Mouse (Mus musculus) gastrocnemius, adult 8-10 months (tissue): Measurements from ENCODE around the gene Gm10718. TPM values are rescaled to one million over a fixed set of nuclear protein-coding genes. Genes with fewer than 3 reads are reported as not detected.
"Not testable (repeated sequence)": the region's sequence is repeated elsewhere in the genome, so short reads cannot be mapped to it uniquely, and the experiment has no call there.

Source experiments
- DNase-seq, 2 experiments: peaks; one replicate each; pipeline ENCODE4 v3.0.0; 2022; ENCODE audit warnings: low spot score in 2 of 2
- total RNA-seq, 4 experiments: library from RNA; stranded (reverse); gene quantifications; 2 replicates each; pipeline ENCODE4 v1.2.4; 2022

Gm10718 gene
- total RNA-seq: under 1 TPM in 1 of 4 experiments, not detected in 3; 0.62 TPM

DNA sequence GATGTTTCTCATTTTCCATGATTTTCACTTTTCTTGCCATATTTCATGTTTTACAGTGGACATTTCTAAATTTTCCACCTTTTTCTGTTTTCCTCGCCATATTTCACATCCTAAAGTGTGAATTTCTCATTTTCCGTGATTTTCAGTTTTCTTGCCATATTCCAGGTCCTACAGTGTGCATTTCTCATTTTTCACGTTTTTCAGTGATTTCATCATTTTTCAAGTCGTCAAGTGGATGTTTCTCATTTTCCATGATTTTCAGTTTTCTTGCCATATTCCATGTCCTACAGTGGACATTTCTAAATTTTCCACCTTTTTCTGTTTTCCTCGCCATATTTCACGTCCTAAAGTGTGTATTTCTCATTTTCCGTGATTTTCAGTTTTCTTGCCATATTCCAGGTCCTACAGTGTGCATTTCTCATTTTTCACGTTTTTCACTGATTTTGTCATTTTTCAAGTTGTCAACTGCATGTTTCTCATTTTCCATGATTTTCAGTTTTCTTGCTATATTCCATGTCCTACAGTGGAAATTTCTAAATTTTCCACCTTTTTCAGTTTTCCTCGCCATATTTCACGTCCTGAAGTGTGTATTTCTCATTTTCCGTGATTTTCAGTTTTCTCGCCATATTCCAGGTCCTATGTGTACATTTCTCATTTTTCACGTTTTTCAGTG lies at the start of gene Gm10718:
Gene Gm10718 (plus strand): TSS at position 236 of the 673 bp plus-strand sequence.
- peak; percentile 57 to 67 for DNase-seq

- peak; percentile 16 to 31 for DNase-seq
These were observed 22.8 kb upstream of the Gm10718 start, which contains the start of gene Gm10722 for GRCm38 (mm10) chr9:3000445-3000972. TSS of gene Gm10722 (plus strand) at chr9:3000922.

DNA sequence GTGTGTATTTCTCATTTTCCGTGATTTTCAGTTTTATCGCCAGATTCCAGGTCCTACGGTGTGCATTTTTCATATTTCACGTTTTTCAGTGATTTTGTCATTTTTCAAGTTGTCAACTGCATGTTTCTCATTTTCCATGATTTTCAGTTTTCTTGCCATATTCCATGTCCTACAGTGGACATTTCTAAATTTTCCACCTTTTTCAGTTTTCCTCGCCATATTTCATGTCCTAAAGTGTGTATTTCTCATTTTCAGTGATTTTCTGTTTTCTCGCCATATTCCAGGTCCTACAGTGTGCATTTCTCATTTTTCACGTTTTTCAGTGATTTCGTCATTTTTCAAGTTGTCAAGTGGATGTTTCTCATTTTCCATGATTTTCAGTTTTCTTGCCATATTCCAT lies 22.3 kb upstream of the Gm10718 start:
- peak; percentile 55 to 71 for DNase-seq

DNA sequence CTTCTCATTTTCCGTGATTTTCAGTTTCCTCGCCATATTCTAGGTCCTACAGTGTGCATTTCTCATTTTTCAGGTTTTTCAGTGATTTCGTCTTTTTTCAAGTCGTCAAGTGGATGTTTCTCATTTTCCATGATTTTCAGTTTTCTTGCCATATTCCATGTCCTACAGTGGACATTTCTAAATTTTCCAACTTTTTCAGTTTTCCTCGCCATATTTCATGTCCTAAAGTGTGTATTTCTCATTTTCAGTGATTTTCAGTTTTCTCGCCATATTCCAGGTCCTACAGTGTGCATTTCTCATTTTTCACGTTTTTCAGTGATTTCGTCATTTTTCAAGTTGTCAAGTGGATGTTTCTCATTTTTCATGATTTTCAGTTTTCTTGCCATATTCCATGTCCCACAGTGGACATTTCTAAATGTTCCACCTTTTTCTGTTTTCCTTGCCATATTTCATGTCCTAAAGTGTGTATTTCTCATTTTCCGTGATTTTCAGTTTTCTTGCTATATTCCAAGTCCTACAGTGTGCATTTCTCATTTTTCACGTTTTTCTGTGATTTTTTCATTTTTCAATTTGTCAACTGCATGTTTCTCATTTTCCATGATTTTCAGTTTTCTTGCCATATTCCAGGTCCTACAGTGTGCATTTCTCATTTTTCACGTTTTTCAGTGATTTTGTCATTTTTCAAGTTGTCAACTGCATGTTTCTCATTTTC lies 21.2 kb upstream of the Gm10718 start:
- peak; percentile 100 for DNase-seq

DNA sequence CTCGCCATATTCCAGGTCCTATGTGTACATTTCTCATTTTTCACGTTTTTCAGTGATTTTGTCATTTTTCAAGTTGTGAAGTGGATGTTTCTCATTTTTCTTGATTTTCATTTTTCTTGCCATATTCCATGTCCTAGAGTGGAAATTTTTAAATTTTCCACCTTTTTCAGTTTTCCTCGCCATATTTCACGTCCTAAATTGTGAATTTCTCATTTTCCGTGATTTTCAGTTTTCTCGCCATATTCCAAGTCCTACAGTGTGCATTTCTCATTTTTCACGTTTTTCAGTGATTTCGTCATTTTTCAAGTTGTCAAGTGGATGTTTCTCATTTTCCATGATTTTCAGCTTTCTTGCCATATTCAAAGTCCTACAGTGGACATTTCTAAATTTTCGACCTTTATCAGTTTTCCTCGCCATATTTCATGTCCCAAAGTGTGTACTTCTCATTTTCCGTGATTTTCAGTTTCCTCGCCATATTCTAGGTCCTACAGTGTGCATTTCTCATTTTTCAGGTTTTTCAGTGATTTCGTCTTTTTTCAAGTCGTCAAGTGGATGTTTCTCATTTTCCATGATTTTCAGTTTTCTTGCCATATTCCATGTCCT lies 20.5 kb upstream of the Gm10718 start, which contains the start of gene Gm11168:
Gene Gm11168 (plus strand): TSS at position 553 of the 603 bp plus-strand sequence.
- not testable (repeated sequence) for DNase-seq

DNA sequence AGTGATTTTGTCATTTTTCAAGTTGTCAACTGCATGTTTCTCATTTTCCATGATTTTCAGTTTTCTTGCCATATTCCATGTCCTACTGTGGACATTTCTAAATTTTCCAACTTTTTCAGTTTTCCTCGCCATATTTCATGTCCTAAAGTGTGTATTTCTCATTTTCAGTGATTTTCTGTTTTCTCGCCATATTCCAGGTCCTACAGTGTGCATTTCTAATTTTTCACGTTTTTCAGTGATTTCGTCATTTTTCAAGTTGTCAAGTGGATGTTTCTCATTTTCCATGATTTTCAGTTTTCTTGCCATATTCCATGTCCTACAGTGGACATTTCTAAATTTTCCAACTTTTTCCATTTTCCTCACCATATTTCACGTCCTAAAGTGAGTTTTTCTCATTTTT lies 17.2 kb upstream of the Gm10718 start:
- not testable (repeated sequence) for DNase-seq

DNA sequence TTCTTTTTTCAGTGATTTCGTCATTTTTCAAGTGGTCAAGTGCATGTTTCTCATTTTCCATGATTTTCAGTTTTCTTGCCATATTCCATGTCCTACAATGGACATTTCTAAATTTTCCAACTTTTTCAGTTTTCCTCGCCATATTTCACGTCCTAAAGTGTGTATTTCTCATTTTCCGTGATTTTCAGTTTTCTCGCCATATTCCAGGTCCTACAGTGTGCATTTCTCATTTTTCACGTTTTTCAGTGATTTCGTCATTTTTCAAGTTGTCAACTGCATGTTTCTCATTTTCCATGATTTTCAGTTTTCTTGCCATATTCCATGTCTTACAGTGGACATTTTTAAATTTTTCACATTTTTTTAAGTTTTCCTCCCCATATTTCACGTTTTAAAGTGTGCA lies 16.7 kb upstream of the Gm10718 start:
- peak; percentile 100 for DNase-seq

GRCm38 (mm10) chr9:3007272-3007671 lies 16.1 kb upstream of the Gm10718 start:
- DNase-seq: not testable (repeated sequence)

- DNase-seq: not testable (repeated sequence)
These were observed 14.0 kb upstream of the Gm10718 start for GRCm38 (mm10) chr9:3009331-3009730.

DNA sequence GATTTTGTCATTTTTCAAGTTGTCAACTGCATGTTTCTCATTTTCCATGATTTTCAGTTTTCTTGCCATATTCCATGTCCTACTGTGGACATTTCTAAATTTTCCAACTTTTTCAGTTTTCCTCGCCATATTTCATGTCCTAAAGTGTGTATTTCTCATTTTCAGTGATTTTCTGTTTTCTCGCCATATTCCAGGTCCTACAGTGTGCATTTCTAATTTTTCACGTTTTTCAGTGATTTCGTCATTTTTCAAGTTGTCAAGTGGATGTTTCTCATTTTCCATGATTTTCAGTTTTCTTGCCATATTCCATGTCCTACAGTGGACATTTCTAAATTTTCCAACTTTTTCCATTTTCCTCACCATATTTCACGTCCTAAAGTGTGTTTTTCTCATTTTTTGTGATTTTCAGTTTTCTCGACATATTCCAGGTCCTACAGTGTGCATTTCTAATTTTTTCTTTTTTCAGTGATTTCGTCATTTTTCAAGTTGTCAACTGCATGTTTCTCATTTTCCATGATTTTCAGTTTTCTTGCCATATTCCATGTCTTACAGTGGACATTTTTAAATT lies 11.2 kb upstream of the Gm10718 start:
- DNase-seq: not testable (repeated sequence)

GRCm38 (mm10) chr9:3012733-3013279 lies 10.5 kb upstream of the Gm10718 start, which contains the start of gene Gm10721:
TSS of gene Gm10721 (plus strand) at chr9:3013140.
- not testable (repeated sequence) for DNase-seq

DNA sequence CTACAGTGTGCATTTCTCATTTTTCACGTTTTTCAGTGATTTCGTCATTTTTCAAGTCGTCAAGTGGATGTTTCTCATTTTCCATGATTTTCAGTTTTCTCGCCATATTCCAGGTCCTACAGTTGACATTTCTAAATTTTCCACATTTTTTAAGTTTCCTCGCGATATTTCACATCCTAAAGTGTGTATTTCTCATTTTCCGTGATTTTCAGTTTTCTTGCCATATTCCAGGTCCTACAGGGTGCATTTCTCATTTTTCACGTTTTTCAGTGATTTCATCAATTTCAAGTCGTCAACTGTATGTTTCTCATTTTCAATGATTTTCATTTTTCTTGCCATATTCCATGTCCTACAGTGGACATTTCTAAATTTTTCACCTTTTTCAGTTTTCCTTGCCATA lies 8.0 kb upstream of the Gm10718 start, which contains the start of gene Gm10720:
Gene Gm10720 (plus strand): TSS at position 301 of the 400 bp plus-strand sequence.
- not testable (repeated sequence) for DNase-seq

GRCm38 (mm10) chr9:3015896-3016295 lies 7.5 kb upstream of the Gm10718 start:
- peak in 1 of 2 experiments; percentile 26 for DNase-seq

DNA sequence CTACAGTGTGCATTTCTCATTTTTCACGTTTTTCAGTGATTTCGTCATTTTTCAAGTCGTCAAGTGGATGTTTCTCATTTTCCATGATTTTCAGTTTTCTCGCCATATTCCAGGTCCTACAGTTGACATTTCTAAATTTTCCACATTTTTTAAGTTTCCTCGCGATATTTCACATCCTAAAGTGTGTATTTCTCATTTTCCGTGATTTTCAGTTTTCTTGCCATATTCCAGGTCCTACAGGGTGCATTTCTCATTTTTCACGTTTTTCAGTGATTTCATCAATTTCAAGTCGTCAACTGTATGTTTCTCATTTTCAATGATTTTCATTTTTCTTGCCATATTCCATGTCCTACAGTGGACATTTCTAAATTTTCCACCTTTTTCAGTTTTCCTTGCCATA lies 6.2 kb upstream of the Gm10718 start, which contains the start of gene Gm10719:
Gene Gm10719 (plus strand): TSS at position 301 of the 400 bp plus-strand sequence.
- DNase-seq: not testable (repeated sequence)

- peak; percentile 28 to 84 for DNase-seq
These were observed 4.4 kb upstream of the Gm10718 start for GRCm38 (mm10) chr9:3018944-3019343.

GRCm38 (mm10) chr9:3019835-3020727 lies 3.3 kb upstream of the Gm10718 start:
- peak; percentile 88 to 90 for DNase-seq

DNA sequence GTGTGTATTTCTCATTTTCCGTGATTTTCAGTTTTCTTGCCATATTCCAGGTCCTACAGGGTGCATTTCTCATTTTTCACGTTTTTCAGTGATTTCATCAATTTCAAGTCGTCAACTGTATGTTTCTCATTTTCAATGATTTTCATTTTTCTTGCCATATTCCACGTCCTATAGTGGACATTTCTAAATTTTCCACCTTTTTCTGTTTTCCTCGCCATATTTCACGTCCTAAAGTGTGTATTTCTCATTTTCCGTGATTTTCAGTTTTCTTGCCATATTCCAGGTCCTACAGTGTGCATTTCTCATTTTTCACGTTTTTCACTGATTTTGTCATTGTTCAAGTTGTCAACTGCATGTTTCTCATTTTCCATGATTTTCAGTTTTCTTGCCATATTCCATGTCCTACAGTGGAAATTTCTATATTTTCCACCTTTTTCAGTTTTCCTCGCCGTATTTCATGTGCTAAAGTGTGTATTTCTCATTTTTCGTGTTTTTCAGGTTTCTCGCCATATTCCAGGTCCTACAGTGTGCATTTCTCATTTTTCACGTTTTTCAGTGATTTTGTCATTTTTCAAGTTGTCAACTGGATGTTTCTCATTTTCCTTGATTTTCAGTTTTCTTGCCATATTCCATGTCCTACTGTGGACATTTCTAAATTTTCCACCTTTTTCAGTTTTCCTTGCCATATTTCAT lies 885 bp upstream of the Gm10718 start:
- peak; percentile 81 to 91 for DNase-seq

GRCm38 (mm10) chr9:3023985-3024648 lies 770 bp downstream of the Gm10718 start:
- peak; percentile 100 for DNase-seq
